Mouse (Mus musculus) MEL (cell line): ENCODE data around the gene St6galnac3.

Source experiments
- CTCF ChIP-seq, 3 experiments: IDR thresholded peaks in 2 of 3; conservative IDR thresholded peaks in 1 of 3; 2 replicates each; pipeline ENCODE4 v1.5.1; 2011 to 2012; ENCODE audit warnings: low read length in 3 of 3, low read depth in 2 of 3, mild to moderate bottlenecking in 2 of 3, improper control_type of control experiment in 1 of 3, inconsistent platforms in 1 of 3, mixed read lengths in 1 of 3, moderate library complexity in 1 of 3; ENCODE audit not compliant: control insufficient read depth in 1 of 3, insufficient read depth in 1 of 3, poor library complexity in 1 of 3, severe bottlenecking in 1 of 3
- EP300 ChIP-seq, 2 experiments: IDR thresholded peaks; 2 replicates each; pipeline ENCODE4 v1.6.1; 2011; ENCODE audit warnings: improper control_type of control experiment in 2 of 2, low read length in 2 of 2, low read depth in 1 of 2, mild to moderate bottlenecking in 1 of 2
- MAZ ChIP-seq: IDR thresholded peaks from 2 replicates; pipeline ENCODE4 v1.6.1; 2012; ENCODE audit warnings: low read depth, mild to moderate bottlenecking, inconsistent platforms, low read length, improper control_type of control experiment

- TF ChIP-seq CTCF (IDR thresholded peaks at IDR 0.05 in 2 of 3, conservative IDR thresholded peaks at IDR 0.05 in 1 of 3; ENCODE audit: control insufficient read depth in 1 of 3, insufficient read depth in 1 of 3, low read depth in 2 of 3, low read length in 3 of 3, poor library complexity in 1 of 3, severe bottlenecking in 1 of 3): no peak
- TF ChIP-seq EP300 (IDR thresholded peaks at IDR 0.05; ENCODE audit: low read depth in 1 of 2, low read length in 2 of 2): no peak
- no peak for TF ChIP-seq MAZ
These were observed 411.4 kb downstream of the St6galnac3 start for GRCm38 (mm10) chr3:153313583-153313982.
